Mouse (Mus musculus) gastrocnemius, adult 2 months (tissue): ENCODE data around the gene Ankrd9. TPM values are rescaled to one million over a fixed set of nuclear protein-coding genes. Genes with fewer than 3 reads are reported as not detected.

Experiments
- DNase-seq: peaks from one replicate; pipeline ENCODE4 v3.0.0; 2022
- H3K27ac ChIP-seq: fragments of 200-600 bp; 2 replicates; pipeline ENCODE4 v1.8.1; 2022; ENCODE audit warnings: mild to moderate bottlenecking
- H3K4me3 ChIP-seq: fragments of 200-600 bp; 2 replicates; pipeline ENCODE4 v1.8.1; 2022; ENCODE audit warnings: mild to moderate bottlenecking, moderate library complexity
- CTCF ChIP-seq: fragments of 200-600 bp; IDR thresholded peaks from 2 replicates; pipeline ENCODE4 v1.8.1; 2022; ENCODE audit warnings: antibody characterized with exemption, mild to moderate bottlenecking, moderate library complexity
- intact Hi-C: fragments of 180-260 bp; cut with DNase I; formaldehyde crosslinking; loops from one replicate; pipeline ENCODE4 v1.15.1; 2025
- total RNA-seq, 2 experiments: library from RNA; stranded (reverse); gene quantifications; 2 replicates each; pipeline ENCODE4 v1.2.3; 2021

Ankrd9 gene
- total RNA-seq, 2 experiments from 2014 or later = 150 to 203 TPM

DNA sequence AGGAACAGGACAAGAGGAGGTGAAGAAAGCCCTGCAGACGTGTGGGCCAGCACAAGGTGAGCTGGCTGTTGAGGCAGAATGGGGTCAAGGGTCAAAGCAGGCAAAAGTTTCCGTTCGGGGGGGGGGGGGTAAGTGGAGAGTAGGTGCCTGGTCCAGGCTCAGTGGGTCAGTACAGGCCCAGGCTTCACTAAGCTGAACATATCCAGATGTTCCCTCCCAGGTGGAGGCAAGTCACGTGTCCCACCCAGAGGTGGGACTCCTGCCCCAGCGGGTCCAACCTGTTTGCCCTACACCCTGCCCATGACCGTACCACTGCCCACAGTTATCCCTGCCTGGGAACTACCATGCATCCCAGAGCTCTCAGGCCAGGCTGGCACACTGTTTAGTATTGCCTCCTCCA lies 27.0 kb upstream of the Ankrd9 start:
- no peak for TF ChIP-seq CTCF
- Histone ChIP-seq H3K4me3 (no peak overlapping the region), H3K27ac (no peak overlapping the region)
- intact Hi-C loops = no loop called here
- DNase-seq = no peak

DNA sequence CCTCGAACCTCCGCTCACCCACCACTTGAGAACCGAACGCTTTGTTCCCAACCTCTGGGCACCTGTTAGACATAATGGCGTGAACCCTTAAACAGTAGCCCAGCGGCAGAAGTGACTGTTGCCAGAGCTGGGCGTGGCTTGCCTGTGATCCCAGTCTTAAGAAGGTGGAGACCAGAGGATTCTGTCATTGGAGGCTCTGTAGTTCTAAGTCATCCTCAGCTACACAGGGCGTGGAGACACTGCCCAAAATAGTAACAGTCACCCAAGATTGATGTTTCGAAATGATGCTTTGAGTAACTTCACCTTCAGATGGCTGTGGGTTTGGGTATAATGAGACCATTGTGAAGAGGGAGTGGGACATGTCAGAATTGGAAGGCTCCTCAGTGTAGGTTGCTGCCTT lies 25.3 kb upstream of the Ankrd9 start:
- no peak for DNase-seq
- intact Hi-C loops = no loop called here
- TF ChIP-seq CTCF = no peak
- no peak overlapping the region for H3K27ac ChIP-seq
- H3K4me3 ChIP-seq = no peak overlapping the region

DNA sequence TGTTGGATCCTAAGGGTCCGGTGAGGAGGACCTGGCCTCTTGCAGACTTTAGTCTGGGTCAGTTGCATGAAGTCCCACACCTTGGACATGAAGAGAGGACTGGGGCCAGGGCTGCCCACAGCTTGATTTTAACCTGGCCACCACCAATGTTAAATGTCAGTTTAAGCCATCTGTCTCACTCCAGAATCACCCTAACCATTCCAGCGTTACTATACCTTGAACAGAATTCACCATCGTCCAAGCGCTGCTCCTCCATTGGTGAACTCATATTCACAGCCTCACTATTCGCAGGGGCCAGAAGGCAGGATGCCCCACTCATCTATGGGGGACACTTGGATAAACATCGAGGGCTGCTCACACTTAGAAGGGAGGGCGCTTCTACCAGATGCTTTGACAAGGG lies 22.1 kb upstream of the Ankrd9 start:
- Histone ChIP-seq H3K4me3 (no peak overlapping the region), H3K27ac (no peak overlapping the region)
- intact Hi-C loops = no loop called here
- TF ChIP-seq CTCF = no peak
- no peak for DNase-seq

DNA sequence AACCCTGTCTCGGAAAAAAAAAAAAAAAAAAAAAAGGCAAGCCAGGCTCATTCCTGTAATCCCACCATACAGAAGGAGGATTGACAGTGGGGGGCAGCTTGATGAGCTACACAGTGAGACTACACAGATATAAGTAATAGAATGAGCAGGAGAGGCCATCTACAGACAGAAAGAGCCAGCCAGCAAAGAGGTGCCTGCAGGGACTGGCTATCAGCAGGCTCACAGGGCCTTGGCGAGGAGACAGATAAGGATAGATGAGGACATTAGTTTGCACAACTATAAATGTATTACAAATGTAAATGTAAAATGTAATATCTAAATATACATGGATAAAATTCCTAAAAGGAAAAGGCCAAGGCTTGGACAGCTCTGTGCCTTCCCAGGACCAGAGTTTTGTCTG lies 21.0 kb upstream of the Ankrd9 start:
- Histone ChIP-seq H3K27ac (no peak overlapping the region), H3K4me3 (no peak overlapping the region)
- TF ChIP-seq CTCF = no peak
- DNase-seq = no peak
- intact Hi-C loops = loop anchor here (10.0 kb wide), 1 partner anchor 585 kb away; no protein-coding TSS in a partner anchor

DNA sequence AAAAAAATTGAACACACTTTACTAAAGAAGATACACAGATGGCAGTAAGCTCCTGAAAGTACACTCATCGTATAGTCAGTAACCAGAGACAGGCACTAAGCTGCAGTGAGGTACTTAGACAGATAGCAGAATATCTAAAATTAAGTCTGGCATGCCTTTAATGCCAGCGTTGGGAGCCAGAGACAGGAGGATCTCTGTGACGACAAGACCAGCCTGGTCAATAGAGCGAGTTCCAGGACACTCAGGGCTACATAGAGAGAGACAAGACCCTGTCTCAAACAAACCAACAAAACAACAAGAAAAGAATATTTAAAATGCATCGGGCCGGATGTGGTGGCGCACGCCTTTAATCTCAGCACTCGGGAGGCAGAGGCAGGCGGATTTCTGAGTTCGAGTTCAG lies 19.3 kb upstream of the Ankrd9 start:
- intact Hi-C loops = loop anchor here (10.0 kb wide), 1 partner anchor 583 kb away; no protein-coding TSS in a partner anchor
- Histone ChIP-seq H3K27ac (no peak overlapping the region), H3K4me3 (no peak overlapping the region)
- DNase-seq = no peak
- TF ChIP-seq CTCF = no peak

DNA sequence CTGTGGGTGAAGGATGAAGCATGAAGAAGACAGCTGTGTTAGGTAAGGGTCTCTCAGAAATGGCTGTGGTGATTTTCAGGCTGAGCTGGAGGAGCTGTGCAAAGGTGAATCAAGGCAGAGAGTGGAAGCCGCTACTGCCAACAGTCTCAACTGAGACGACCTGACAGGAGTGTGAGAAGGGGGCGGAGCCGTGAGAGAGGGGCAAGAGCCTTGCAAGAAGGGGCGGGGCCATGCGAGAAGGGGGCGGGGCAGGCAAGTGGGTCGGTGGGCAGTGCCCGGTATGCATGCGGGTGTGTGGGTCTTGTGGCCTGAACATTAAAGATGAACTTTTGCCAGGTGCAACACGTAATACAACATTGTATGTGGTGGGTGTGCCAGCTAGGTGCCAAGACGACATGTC lies 15.8 kb upstream of the Ankrd9 start:
- H3K27ac ChIP-seq = no peak overlapping the region
- no peak for DNase-seq
- no peak overlapping the region for H3K4me3 ChIP-seq
- intact Hi-C loops = loop anchor here (5.0 to 10.0 kb wide), 3 partner anchors 43 to 580 kb away; partner anchors contain the start of genes Rcor1 and Zfp839
- no peak for TF ChIP-seq CTCF

DNA sequence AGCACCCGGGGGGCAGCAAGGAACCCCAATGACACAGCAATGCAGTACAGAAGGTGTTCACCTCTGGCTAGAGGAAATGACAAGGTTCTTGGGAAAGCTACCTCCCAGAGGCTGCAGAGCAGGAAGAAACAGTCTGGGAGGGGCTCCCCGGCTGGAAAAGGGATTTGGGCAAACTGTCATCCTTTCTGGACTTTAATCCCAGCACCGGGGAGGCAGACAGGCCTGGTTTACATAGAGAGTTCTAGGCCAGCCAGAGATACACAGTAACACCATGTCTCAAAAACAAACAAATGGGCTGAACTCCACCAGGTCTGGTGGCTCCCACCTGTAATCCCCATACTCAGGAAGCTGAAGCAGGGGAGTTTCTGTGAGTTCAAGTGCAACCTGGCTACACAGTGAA lies 14.4 kb upstream of the Ankrd9 start:
- no peak for TF ChIP-seq CTCF
- no peak overlapping the region for H3K27ac ChIP-seq
- intact Hi-C loops = loop anchor here (2.0 to 10.0 kb wide), 4 partner anchors 44 to 578 kb away; partner anchors contain the start of genes Cinp, Rcor1, Tecpr2 and Zfp839
- H3K4me3 ChIP-seq = no peak overlapping the region
- peak; percentile 15 for DNase-seq

DNA sequence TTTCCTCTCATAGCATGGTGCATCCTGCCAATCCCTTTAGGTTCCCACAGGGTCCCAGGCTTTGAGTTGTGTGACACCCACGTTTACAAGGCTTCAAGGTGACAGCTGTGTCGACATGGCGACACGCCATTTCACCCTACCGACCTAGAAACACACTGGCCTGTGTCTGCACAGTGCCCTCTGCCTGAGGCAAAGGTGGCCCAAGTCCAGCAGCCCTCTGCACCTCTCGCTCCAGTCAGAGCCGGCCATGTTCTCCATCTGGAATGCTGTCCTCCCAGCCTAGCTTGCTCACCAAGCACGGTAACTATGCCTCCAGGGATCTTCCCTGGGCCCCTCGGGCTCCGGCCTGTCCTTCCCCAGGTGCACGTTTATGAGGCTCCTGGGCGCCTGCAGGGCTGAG lies 13.9 kb upstream of the Ankrd9 start:
- intact Hi-C loops = loop anchor here (1.0 to 10.0 kb wide), 5 partner anchors 45 to 578 kb away; partner anchors contain the start of genes Cinp, Rcor1, Tecpr2 and Zfp839
- no peak for TF ChIP-seq CTCF
- Histone ChIP-seq H3K4me3 (peak overlapping the region; percentile 74), H3K27ac (peak overlapping the region; percentile 90; the same call in 1 of the 2 replicates)
- DNase-seq = peak; percentile 40

DNA sequence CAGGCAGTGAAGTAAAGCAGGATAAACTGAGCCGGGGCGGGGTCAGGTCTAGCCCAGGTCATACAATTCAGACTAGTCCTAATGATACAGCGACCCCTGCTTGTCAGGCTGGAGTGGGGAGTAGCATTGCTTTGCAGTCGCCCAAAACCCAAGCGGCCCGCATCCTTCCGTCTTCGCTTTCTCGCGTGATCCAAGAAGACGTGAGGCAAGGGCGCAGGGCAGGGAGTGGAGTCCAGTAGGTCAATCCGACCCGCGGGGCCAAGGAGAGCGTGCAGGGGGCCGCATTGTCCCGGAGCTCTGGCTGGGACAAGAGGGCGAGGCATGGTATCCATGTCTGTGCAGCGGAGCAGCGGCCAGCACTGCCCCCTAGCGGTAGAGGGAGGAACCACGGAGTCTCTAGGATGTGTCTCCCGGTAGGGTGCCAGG lies 13.3 kb upstream of the Ankrd9 start:
- H3K4me3 ChIP-seq = peak overlapping the region; percentile 74
- intact Hi-C loops = loop anchor here (1.0 to 10.0 kb wide), 5 partner anchors 45 to 577 kb away; partner anchors contain the start of genes Cinp, Rcor1, Tecpr2 and Zfp839
- peak; percentile 78 for TF ChIP-seq CTCF
- H3K27ac ChIP-seq = peak overlapping the region; percentile 90
- peak; percentile 96 for DNase-seq

DNA sequence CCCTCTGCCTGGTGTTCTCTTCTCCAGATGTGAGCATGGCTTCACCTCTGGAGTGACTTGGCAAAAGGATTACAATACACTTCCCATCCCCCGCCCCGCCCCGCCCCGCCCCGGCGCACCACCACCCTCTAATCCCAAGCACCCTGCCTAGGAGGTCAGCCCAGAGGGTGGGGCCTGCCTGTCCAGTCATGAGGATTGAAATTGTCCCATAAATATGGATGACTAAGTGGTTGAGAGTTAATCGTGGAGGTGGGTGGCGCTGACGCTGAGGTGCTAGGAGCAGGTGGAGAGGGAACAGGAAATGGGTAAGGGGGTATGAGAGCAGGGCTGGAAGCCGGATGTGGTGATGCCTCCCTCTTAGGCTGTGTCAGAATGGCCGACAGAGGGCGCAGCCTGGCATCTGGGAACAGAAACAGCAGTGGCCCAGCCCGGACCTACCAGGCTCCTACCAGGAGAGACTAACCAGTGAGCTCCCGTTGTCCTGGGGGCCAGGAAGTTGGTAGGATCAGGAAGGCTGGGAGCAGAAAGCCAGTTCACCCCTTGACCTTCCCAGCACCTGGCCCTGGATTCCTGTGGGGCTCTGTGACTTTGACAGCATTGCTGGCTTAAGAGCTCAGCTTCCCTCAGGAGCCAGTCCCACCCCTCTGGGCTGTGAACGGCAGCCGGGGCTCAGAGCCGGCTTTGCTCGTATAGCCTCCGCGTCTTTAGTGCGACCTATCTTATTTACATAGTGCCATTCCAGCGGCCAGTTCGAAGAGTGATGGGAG lies 12.7 kb upstream of the Ankrd9 start:
- intact Hi-C loops = loop anchor here (1.0 to 10.0 kb wide), 5 partner anchors 46 to 577 kb away; partner anchors contain the start of genes Cinp, Rcor1, Tecpr2 and Zfp839
- H3K27ac ChIP-seq = peak overlapping the region; percentile 90
- H3K4me3 ChIP-seq = peak overlapping the region; percentile 74
- peak; percentile 70 for TF ChIP-seq CTCF
- peak; percentile 83 for DNase-seq

DNA sequence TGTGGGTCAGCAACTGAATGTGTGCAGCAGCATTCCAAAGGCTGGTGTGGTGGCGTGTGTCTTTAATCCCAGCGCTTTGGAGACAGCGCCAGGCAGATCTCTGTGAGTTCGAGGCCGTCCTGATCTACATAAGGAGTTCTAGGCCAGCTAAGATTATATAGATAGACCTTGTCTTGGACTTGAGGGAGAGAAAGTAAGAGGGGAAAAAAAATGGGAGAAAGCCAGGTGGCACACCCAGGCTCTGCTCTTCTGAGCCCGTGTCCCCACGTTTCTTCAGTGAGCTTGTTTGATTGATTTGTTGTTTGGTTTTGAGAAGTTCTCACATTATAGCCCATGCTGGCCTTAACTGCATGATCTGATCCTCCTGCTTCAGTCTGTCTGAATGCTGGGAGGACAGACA lies 11.7 kb upstream of the Ankrd9 start:
- H3K27ac ChIP-seq = no peak overlapping the region
- peak; percentile 5 for DNase-seq
- intact Hi-C loops = loop anchor here (5.0 to 10.0 kb wide), 3 partner anchors 47 to 576 kb away; partner anchors contain the start of genes Rcor1 and Zfp839
- H3K4me3 ChIP-seq = no peak overlapping the region
- TF ChIP-seq CTCF = no peak

DNA sequence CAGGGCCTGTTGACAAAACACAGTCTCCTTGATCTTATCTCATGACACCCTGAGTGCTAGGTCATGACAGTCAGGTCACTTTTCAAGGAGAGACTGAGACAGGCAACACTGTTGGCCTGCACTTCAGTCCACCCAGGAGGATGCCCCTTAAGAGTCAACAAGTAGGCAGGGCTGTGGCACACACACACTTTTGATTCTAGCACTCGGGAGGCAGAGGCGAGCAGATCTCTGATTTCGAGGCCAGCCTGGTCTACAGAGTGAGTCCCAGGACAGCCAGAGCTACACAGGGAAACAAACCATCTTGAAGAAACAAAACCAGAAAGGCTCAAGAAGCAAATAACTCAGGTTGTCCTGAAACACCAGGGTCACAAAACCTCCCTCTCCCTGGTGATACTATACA lies 10.6 kb upstream of the Ankrd9 start:
- no peak overlapping the region for H3K27ac ChIP-seq
- no peak for DNase-seq
- intact Hi-C loops = no loop called here
- H3K4me3 ChIP-seq = no peak overlapping the region
- no peak for TF ChIP-seq CTCF

DNA sequence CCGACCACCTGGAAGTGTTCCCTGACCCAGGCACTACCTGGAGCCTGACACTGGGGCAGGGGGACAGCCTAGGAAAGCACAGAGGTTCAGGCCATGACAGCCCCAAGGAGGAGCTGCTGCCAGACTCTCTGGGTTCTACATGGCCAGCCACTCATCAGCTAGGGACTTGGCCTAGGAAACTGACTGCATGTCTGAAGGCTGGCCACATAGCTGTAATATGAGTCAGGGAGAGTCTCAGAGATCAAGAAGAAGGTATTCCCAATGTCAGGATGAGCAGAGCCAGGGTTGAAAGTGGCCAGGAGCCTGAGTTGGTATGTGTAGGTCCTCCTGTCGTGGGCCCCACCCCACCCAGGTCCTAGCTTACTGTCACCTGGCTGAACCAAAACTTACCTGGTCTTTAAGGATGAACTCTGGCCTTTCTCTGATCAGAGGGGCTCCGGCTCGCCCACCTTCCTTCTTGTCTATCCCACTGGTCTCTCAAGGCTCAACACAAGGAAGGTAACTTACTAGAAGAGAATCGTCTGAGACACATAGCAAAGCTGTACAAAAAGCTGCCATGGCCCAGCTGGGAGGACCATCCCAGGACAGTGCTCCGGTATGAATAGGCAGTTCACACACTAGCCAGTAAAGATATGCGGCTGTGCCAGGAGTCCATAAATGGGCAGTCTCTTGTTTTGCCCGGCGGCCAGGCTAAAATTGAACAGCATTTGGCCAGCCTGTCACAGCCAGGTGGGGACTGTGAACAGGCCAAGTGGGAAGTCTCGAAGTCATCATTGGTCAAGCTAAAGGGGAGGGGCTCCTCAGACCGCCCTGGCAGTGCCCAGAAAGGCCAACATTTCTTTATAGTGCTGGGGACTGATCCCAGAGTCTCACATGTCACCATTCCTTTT lies 7.9 kb upstream of the Ankrd9 start:
- Histone ChIP-seq H3K4me3 (peak overlapping the region; percentile 68), H3K27ac (peak overlapping the region; percentile 94)
- intact Hi-C loops = no loop called here
- TF ChIP-seq CTCF = no peak
- peak; percentile 84 for DNase-seq
